Mouse (Mus musculus) urinary bladder, postnatal 14 days (tissue): ENCODE results near the gene Zc3h18.

ENCODE experiments used
- DNase-seq: peaks from one replicate; pipeline ENCODE4 v3.0.0; 2021; ENCODE audit warnings: low spot score

Gene Zc3h18

GRCm38 (mm10) chr8:122436586-122437125, 60.2 kb downstream of the Zc3h18 start:
- DNase-seq = no peak

GRCm38 (mm10) chr8:122437708-122438331, 61.4 kb downstream of the Zc3h18 start:
- DNase-seq = no peak

DNA sequence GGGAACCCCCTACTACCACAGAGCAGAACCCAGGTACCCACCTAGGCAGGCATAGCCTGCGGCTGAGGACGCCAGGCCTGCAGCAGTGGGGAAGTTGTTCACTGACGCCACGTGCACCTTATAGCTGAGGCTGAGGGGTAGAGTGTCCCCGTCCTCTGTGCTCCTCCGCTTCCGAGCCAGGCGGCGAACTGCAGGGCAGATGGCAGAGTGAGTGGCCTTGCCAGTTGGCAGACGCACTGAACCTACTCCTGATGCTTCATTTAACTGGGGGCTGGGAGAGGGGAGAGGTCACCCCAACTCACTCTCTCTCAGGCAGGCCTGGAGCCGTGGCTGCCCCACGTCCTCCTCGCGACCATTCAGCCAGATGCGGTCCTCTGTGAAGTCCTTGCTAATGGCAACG, 62.9 kb downstream of the Zc3h18 start:
- DNase-seq = no peak

GRCm38 (mm10) chr8:122441326-122441725, 64.9 kb downstream of the Zc3h18 start:
- DNase-seq = no peak

DNA sequence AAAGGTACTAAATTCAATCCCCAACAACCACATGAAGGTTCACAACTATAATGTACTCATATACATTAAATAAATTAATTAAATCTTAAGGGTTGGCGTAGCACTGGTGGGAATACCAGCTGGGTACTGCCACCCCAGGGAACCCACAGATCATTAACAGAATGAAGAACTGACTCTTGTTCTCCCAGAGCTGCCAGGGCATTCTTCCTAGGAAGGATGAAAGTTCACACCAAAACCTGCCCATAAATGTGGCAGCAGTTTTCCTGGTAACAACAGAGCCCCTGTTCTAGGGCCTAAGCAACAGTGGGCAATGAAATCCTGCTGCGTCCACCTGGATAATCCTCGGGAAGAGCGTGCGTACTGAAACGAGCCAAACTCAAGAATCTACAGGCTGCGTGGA, 65.9 kb downstream of the Zc3h18 start:
- no peak for DNase-seq

GRCm38 (mm10) chr8:122442781-122443180, 66.4 kb downstream of the Zc3h18 start:
- no peak for DNase-seq

DNA sequence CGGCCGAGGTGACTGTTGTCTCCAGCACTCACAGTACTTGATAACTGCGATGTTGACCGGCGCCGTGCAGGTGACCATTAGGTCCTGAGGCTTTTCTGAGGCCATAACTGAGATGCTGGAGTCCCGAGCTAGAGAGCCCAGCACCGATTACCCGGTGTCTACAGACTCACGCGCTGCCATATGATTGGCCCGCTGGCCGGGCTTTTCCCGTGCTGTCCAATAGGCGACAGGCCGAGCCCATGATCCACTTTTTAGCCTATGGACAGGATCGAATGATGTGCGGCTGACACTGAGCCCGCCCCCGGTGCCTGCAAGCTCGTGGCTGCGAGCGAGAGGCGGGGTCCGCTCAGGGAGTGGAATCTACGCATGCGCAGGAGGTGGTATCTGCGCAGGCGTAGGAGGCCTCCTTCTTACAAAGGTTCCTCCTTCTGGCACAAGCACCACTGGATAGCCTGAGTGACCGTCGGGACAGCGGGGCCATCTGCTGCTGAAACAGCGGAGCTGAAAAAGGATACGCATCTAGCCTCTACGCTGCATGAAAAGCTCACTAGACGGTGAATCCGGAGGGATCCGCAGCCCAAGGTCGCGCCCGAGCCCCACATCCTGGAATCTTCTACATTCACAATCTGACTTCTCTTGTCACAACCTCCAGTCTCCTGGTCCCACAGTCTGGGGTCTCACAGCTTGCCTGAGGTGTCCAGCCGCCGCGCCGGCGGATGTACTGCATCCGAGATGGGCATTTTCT, 67.0 kb downstream of the Zc3h18 start, which contains the start of gene Mvd:
Gene Mvd, minus strand, starts transcription at position 161 of the 745 bp plus-strand sequence.
- DNase-seq = peak; percentile 99

DNA sequence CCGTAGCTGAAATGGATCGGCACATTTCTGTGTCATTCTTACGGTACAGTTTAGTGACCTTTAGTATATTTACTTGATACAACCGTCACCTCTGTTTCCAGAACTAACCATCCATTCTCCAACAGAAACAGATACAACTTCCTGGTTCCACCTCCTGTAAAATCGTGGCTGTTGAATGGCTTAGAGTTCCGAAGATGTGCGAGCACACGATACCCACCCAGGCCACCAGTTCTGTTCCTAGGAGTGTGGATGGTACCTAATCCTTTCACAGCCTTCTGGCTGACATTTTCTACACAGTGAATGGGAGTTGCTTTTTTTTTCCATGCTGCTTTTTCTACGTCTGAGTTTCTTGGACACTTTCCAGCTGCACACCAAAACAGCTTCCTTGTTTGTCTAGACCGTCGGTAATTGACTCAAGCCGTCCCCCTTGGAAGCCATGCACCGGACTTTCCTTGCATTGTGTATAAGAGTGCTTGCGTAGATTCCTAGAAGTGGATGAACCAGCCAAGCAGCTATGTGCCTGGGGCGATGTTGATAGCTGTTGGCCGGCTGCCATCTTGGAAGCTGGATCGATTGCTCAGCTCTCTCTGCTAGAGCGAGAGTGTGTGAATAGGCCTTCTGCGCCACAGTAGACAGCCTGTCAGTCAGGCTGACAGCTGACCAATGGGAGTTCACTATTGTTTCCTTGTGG, 67.8 kb downstream of the Zc3h18 start:
- DNase-seq = peak; percentile 92

DNA sequence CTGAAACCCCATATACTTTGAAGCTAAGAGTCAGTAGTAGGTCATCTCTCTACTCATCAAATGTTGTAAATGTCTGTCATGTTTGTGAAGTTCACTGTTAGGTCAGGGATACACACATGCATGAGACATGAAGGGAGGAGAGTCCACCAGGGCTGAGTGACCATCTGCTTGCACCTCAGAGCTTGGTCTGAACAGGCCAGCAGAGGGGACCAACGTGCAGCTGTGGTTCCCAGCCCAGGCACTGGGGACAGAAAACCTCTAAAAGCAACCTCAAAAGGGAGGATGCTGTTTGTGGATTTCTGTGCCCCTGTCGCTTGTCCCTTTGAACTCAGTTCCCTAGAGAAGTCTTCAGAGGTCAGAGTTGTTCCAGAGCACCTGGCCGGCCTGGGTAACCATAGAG, 68.8 kb downstream of the Zc3h18 start:
- no peak for DNase-seq

DNA sequence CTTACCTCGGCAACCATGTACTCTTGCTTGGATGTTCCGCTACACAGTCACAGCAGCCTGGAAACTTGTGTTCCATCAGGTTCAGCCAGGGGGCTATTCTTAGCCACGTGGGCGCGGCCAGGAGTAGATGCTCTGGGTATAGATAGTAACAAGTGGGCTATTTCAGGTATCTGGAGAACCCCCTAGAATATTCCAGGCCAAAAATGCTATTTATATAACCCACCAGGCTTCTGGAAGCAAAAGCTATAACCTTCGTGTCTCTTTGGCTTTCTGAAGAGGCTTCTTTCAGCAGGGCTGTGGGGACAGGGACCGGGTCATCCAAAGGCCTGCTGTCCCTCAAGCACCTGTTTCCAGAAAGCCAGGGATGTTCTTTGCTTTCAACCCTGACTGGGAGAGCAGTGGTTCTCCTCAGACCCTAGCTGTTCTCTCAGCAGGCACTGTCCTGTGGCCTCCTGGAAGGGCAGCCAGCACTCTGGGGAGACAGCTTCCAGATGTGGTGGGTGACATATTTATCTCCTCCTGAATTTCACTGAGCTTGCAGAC, 74.8 kb downstream of the Zc3h18 start:
- DNase-seq = no peak

GRCm38 (mm10) chr8:122452154-122452553, 75.7 kb downstream of the Zc3h18 start:
- no peak for DNase-seq

DNA sequence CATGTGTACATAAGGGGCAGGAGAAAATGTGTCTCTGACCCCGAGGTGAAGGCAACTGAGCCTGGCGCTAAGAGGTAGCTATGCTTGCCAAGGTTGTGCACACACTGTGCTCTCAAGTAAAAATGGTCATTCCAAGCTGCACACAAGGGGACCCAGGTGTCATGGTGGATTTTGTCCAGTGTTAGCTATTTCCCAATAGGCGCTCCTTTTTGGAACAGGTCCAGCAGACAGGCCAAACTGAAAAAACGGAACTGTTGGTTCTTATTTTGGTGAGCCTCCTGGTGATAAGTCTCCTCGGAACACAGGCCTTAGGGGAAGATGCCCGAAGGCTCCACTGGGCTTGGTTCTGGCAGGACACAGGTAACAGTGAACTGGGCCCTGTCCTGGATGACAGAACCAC, 78.0 kb downstream of the Zc3h18 start:
- DNase-seq = no peak

- DNase-seq = peak; percentile 57
These were observed 80.8 kb downstream of the Zc3h18 start for GRCm38 (mm10) chr8:122457171-122457570.

GRCm38 (mm10) chr8:122459218-122459900, 83.0 kb downstream of the Zc3h18 start:
- DNase-seq = no peak

- DNase-seq = no peak
These were observed 83.6 kb downstream of the Zc3h18 start for GRCm38 (mm10) chr8:122459990-122460389.

- peak; percentile 77 for DNase-seq
These were observed 84.4 kb downstream of the Zc3h18 start, which contains the start of gene Snai3 for GRCm38 (mm10) chr8:122460524-122461472. Snai3 (minus strand) TSS chr8:122460733.

GRCm38 (mm10) chr8:122461473-122462148, 85.2 kb downstream of the Zc3h18 start:
- no peak for DNase-seq

- DNase-seq = no peak
These were observed 86.1 kb downstream of the Zc3h18 start for GRCm38 (mm10) chr8:122462510-122462909.

GRCm38 (mm10) chr8:122463651-122464640, 87.5 kb downstream of the Zc3h18 start:
- peak; percentile 57 for DNase-seq
